Mouse (Mus musculus): ENCODE data around the gene Rbfox1.

Rbfox1 gene

DNA sequence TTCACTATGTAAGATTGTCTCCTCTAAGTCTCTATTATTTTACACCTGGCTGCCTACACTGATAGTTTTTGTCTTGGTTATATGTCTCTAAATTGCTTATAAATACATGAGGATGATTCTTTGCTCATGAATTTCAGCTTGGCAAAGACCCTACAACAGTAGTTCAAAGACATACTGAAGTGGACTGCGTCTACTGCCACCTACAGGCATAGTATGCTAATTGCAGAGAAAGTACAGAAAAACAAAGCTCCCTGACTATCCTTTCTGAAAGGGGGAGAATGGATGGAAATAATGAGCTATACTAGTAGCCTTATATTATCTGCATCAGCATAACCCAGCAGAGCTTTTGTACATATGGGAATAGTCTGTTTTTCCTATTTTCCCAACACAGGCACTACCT is 1390.7 kb downstream of the Rbfox1 start:
- no peak for DNase-seq

DNA sequence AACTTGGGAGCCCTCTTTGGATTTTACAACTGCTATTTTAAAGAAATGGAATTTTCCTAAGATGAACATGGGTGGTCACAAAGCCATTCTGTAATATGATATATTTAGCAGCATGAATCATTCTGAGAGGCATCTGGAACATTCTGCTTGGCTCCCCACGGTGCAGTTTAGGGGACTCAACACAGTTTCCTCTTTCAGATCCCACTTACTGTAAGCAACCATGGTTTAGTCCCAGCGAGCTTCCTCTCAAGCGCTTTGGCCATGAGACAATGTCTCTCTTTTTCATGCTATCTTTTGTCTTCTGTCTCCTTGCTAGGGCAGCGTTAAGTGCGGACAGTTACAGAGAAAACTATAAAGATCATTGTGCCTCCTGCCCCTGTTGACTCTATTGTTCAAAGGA is 1394.4 kb downstream of the Rbfox1 start:
- DNase-seq, result peak; percentile 28

DNA sequence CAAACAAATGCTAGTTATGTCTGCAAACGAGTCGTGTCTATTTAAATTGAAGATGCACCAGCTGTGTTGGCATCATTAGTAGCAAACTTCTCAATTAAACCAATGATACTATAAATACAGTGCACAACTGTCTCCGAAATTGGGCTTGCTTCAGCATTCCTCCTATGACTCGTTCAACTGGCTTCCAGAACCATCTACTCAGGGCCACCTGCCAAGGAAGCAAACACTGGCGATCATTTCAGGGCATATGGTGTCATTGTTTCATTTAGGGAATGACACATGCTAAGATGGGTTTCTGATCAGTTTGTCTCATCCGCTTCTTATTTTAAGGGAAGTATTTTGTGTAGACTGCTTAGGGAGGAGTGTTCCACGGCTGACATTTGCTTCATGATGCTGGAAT is 1397.1 kb downstream of the Rbfox1 start:
- peak; percentile 80 for DNase-seq

DNA sequence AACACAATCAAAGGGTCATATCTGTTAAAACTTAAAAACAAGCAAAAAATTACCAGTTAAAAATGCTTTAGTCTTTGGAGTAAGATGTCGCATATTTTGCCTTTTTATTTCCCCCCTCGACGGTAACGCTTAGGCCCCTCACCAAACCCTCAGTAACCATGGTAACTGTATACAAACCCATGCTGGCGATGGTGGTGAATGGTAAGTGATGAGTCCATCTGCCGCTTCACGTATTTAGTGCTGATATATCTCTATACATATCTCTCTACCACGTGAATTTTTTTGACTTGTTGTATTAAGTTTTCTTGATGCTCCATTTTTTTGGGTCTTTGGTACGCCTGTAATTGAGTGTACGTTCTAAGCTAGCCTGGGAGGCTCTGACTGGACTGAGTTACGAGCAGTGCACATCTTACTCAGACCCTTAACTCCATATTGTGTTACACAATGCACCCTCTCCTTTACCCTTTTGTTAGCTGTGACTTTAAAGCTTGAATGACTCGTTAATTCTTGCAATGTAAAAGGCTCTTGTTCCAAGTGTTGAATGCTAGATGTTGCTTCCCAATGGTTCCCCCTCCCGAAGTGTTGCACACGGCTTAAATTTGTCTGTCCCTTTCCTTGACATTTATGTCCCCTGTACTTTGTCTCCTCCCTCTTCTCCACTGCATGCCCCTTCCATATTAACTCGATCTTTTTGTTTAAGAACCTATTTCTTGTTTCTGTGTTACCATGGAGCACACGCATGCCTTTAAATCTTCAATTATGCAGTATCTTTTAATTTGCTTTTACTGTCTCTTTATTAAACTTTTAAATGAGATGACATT is 1408.0 kb downstream of the Rbfox1 start:
- no peak for DNase-seq

DNA sequence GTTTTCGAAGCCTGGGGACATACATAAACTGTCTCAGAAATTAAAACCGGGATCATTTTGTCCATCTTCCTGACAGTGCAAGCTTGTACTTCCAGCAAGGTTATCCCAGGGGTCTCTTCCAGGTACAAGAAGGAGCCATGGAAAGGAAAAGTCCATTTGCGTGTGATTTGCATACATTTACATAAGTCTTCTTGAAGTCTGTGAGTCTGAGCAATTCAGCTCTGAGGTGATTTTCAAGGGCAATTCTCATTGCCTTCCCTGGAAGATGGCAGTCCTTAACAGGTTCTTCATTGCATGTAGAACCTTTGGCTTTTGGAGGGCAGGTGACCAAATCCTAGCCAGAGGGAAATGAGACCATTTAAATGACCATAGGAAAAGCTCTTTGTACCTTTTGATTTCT is 1417.3 kb downstream of the Rbfox1 start:
- no peak for DNase-seq

DNA sequence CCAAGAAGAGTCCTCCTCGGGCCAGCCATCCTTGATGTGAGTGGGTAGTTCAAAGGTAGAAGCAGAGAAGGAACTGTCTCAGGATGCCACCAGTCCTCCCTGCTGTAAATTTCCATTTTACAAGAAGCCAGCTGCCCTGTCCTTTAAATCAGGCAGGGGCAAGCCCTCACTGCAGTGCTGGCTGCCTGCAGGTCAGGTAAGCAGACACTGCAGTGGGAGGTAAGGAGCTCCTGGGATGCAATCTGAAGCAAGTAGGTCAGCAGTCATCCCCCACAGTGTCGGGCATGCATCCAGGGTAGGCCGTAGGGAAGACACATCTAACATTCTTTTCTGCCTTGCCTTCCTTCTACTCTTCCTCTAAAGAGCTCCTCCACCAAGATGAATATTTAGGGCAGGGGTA is 1444.0 kb downstream of the Rbfox1 start:
- DNase-seq, result peak; percentile 76

DNA sequence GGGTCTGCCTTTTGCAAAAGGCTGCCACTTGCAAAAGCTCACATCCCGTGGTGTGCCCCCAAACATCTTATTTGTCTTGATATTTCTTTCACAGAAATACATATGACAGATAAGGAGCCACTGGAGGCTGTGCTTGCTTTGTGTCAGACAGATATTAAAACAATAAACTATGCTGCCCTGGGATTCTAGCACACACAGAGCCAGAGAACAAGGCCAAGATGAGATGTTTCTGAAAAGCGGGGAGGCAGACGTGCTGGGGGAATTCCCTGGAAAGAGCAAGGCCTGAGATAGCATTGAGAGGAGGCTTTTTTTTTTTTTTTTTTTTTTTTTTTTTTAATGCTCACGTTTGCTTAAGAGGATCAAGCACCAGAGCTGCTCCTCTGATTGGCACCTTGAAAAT is 1456.0 kb downstream of the Rbfox1 start:
- DNase-seq, result no peak

DNA sequence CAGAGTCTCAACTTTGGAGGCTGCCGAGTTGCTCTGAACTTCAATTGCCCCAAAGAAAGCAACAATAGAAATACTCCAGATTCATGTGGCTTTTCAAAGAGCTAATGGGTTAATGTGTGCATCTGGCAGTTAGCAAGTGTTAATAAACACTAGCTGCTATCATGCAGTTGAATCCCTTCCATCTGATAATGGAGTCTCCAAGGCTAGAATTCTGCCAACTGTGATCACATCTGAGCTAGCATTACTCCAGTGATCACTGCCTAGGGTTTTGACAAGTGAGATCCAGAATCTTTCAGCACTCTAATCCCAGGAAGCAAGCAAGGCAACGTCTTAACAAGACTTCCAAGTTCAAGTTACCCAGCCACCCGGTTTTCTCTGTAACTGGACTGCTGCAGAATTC is 1460.1 kb downstream of the Rbfox1 start:
- DNase-seq, result no peak

DNA sequence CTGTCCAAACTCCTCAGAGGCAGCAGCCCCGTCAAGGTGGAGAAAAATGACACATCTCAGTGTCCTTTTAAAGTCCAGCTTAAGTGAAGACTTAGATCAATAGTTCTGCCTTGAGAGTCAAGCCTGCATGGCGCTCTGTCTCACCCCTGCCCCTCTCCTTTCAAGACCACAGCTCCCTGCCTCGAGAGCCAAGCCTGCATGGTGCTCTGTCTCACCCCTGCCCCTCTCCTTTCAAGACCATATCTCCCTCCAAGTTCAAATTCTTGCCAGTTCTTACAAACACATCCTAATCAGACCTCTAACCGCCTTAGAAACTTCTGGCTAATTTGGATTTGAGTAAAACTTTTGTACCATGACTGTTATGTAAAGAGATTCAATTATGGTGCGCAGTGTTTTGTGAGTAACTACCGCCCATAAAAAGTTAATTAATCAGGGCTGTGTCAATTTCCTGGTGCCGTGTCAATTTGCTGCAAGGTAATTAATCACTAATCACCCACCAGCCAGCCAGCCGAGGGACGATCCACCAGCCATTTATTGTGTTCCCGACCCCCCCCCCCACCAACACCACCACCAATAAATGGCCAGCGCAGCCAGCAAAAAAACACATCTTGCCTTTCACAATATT is 1461.0 kb downstream of the Rbfox1 start:
- no peak for DNase-seq

DNA sequence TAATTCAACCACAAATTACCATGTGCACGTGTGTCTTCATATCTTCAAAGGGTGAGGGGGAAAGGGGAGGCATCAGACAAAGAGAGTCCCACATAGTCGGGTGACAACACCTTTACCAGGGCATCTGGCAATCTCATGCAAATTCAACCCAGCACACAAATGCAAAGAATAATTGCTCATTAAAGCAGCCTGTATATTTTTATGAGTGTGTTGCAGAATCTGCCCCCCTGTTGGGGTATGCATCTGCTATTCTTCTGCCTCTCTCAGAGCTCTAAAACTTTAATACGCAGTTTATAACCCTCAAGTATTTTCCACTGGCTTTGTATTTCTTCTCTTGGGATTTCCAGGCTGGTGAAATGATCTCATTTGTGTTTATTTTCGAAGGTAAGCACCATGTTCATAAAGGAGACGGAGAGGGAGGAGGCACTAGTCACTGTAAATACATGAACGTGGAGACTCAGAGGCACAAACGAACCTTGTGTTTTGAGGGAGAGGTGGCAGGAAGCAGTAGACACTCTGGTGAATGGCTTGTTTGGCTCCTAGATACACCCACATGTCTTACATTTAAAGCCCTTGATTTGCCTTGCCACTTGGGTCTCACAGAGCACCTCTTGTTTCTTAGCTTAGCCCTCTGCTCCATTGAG is 1462.5 kb downstream of the Rbfox1 start:
- no peak for DNase-seq

DNA sequence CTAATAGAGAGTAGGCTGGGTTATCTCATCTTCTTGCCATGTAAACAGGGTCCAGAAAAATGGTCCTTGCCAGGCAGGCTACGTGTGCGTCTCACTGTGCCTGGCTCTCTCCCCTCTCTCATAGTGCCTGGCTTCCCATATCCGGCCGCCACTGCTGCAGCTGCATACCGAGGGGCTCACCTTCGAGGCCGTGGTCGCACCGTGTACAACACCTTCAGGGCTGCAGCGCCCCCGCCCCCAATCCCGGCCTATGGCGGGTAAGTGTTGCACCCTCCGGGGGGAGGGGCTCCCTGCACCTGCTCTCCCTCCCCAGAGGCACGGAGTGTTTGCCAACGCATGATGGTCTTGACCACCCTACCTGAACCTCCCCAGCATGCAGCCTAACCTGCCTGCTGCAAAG is 1467.7 kb downstream of the Rbfox1 start:
- DNase-seq, result no peak

DNA sequence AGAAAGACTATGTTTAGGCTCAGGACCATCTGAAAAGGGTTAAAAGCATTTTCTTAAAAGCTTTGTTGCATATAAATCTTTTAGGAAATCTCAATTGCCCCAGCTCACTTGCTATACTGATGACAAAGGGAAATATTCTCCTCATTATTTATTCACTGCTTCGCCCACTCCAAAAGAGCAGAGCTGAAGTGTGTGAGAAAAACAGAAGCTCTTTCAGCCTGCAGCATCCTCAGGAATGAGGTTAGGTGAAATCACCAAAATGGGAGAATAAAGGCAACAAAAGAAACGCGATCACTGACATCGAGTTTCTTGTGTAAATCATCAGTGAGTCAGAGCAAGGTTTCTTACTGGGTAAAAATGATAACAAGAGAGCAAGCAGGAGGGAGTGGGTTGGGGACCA is 1469.0 kb downstream of the Rbfox1 start:
- DNase-seq, result no peak

DNA sequence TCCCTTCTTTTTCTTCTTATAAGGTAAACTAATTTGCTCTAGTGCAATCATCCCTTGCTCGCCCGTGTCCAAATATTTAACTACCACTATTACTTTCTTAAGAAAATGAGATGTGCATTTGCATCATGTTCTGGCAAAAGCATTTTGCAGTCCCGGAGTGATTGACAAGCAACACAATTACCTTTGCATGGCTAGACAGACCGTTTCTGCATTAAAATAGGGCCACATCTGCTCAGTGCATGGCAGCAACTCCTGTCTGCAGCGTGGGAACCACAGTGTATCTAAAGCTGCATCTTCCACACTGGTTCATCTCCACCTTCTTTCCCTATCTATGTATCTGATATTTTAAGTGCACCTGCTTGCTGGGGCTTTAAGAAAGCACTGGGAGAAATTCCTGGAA is 1473.9 kb downstream of the Rbfox1 start:
- no peak for DNase-seq

DNA sequence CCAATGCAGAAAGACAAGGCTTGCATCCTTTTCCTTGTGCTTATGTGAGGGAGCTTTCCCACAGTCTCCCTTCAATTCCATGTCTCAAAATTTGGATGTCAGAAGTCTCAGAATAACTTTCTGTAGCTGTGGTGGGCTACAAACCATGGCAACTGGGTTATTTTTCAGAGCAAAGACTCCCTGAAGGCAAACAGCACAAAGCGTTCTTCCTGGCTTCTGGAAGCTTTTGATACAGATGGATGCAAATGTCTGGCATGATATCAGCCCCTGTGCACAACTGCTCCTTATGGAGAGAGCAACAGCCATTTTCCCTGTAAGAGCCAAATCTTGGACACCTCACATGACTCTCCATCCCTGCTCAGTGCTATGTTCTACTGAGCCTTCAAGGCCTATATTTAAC is 1475.6 kb downstream of the Rbfox1 start:
- no peak for DNase-seq

DNA sequence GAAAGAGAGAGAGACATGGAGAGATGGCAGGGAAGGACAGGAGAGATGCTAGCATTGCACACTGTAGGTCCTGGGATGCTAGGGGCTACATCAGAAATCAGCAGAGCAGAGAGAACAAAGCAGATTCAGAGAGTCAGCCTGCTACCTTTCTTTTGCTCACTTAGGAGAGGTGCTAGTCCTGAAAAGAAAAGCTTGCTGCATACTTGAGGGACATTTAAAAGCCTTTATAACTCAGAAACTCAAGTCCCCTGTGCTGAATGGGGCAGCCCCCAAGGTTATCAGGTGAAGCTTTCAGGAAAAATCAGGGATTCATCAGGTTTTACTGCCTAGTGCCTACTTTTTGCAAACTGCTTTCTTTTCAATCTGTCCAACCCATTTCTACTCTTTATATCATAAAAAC is 1480.7 kb downstream of the Rbfox1 start:
- DNase-seq, result no peak

DNA sequence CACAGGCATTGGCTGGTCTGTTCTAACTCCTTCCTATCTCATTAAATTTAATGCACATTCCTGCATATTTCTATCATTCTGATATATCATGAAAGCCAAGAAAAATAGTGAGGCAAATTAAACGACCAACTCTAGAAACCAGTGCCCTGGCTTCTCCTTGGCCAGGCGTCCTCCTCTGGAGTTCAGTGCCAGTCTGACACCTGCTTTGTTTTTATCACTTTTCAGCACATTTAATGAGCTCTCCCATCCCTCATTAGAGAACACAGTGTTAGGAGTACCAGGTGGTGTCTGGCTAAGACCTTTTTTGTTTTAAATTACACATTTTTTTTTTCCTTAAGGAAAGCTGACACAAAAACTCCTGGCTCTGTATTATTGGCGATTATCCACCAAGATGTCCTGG is 1489.0 kb downstream of the Rbfox1 start:
- DNase-seq, result no peak

DNA sequence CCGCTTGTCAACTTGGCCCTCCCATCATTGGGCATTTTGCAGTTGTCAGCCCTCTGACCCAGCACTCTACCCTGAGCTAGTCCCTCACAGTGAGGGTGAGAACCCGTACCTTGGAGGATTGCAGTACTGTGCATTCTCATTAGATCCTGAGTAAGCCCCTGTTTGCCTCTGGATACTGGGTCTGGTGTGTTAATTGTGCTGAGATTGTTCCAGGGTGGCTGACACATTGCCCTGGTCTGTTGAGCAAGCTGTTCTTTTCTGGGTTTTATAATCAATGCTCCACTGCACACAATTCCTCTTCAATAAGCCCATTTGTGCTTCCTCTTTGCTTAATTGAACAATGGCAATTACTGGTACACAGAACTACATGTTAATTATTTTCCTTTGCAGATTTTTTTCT is 1489.5 kb downstream of the Rbfox1 start:
- no peak for DNase-seq

DNA sequence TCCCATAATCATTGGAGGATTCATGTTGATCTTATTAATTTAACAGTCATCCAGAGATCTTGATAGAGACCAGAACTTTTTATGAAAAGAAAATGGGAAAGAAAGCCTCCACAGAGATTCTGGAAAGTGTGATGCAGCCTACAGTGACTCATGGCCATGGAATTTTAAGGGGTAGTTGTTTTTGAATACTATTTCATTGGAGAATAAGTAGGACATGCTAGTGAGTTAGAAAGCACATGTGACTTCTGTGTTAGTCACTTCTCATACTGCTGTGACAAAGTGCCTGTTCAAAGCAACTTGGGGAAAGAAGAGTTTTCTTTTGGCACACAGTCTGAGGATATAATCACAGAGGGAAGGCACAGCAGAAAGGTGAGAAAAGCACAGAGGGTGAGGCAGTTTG is 1510.9 kb downstream of the Rbfox1 start:
- no peak for DNase-seq

DNA sequence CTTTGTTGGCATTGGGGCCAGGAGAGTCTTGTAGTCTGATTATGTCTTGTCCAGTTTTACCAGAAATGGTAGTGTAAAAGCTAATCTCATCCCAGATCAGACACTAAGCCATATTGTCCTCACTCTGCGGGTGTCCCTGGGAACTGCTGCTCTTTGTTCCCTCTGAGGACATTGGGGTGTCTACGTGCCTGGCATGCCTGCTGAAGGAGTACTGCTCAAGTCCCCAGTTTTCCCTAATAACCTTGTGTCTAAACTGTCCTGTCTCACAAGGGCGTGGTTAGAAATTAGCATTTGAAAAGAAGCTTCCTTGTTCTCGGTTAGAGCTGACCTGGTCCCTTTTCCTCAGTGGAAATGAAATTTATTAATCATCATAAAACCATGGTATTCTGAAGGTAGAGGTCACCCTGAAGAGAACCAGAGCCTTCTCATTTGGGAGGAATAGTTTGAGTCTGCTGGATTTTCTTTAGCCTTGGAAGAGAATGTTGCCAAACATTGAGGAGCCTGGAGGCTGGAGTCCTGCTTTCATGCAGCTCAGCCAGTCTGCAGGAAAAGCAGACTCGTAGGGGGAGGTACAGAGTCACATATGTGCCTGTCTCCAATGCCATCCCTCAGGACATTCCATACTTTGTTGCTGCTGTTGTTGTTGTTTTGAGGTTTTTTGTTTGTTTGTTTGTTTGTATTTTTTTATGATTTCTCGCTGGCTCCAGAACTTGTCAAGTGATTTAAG is 1519.8 kb downstream of the Rbfox1 start:
- peak; percentile 20 for DNase-seq

DNA sequence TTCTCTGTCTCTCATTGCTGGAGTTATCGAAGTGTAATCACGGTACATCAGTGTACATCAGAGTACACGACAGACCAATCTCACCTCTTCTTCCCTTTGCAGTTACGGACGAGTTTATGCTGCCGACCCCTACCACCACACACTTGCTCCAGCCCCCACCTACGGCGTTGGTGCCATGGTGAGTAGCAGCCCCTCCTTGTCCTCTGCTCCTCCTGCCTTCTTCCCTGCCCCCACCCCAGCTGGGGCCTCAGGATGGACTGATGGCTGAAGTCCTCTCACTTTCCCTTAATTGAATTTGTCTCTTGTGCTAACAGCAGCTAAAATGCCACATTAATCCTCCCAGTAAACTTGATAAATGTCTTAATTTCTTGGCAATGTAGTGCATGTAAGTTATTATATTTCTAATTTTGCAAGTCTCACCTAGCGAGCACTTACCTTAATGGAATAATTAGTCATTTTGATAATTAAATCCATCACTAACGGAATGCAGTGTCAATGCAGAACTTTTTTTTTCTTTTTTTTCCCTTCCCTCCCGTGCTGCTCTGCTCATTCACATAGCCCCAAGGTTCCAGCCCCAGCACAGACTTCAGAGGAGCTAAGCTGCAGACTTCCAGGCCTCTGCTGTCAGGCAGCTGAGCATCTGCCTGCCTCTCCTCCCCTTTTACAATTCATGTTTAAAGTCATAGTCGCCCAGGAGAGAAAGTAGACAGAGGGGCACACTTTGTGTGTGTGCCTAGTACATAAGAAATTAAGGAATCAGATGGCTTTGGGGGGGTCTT is 1522.9 kb downstream of the Rbfox1 start:
- no peak for DNase-seq

DNA sequence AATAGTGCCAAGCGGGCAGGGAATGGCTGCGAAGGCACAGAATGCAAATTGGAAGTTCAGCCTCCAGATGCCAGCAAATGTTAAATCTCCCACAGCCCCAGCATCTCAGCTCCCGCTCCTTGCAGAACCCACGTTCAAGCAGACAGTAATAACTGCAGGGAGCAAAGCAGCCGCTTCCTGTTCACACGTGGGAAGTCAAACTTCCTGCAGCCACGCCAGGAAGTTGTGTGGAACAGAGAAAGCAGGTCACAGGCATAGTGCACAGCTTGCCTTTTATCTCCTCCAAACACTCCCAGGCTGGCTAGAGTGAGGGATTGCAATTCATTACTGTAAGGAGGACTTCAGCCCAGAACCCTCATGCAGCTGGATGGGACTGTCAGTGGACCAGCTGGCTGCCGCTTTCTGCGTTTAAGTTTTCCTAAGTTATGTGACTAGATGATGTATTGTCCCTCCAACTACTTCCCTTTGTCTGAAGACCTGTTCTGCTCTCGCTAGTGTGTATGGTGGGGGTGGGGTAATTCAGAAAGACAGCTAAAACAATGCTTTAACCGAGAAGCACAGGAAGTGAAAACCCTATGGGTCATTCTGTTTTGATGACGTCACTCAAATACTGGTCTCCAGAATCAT is 1534.6 kb downstream of the Rbfox1 start:
- no peak for DNase-seq

DNA sequence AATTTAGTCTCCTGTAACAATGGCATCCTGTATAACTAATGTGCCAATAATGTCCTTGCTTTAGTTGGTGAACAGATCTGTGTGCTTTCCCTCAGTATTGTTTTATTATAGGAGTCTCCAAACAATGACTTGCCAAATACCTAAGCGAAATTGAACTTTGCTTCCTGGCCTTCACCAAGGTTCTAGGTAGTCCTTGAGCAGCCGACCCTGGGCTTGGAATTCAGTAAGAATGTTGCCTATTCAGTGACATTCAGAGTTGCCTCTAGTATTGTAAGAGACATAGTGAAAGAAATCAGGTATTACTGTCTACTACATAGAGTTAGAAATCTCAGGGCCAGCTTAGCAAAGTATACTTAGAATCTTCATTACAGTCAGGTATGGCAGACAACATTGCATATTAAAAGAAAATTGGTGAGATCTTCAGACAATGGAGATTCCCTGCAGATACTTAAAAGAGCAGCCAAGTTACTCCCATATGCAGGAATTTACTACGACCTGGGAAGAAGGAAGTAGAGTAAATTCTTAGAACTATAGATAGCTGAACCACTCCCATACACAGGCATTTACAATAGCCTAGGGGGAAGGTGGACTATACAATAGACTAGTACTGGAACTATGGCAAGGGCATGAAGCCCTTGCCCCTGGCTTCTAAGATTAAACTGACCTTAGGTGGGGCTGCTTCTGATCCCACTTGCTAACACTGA is 1540.4 kb downstream of the Rbfox1 start:
- no peak for DNase-seq

Measured in cerebellum, adult 9-11 months (tissue).